Mouse (Mus musculus) CD4-positive naive resting alpha-beta T cell, adult 76 days (primary cell): ENCODE results near the gene Atp13a5. TPM values are rescaled to one million over a fixed set of nuclear protein-coding genes. Genes with fewer than 3 reads are reported as not detected.

Experiments
- total RNA-seq: library from RNA; stranded (reverse); gene quantifications from one replicate; pipeline ENCODE4 v1.2.4, GENCODE M21; 2023

The Atp13a5 gene
- not detected for total RNA-seq

GRCm38 (mm10) chr16:29378458-29378857 is at the start of gene Atp13a5:
Gene Atp13a5 (minus strand): TSS chr16:29378732.

GRCm38 (mm10) chr16:29209605-29210411 is 168.7 kb downstream of the Atp13a5 start, which contains the start of gene Hrasls:
Gene Hrasls (plus strand): TSS chr16:29209695.

Other genes starting within 250 kb of the Atp13a5 start
- not detected for gene Hrasls, start 169.0 kb downstream of the Atp13a5 start, total RNA-seq
- gene Atp13a4, start 166.1 kb upstream of the Atp13a5 start, total RNA-seq = not detected
- 34.4 TPM for gene Opa1, start 200.6 kb upstream of the Atp13a5 start, total RNA-seq